Mouse (Mus musculus): Measurements from ENCODE around the gene Srd5a1.

GRCm38 (mm10) chr13:69604670-69605069 is 6.6 kb downstream of the Srd5a1 start:
- TF ChIP-seq CTCF (IDR thresholded peaks at IDR 0.05; ENCODE audit: extremely low read depth, insufficient read length, insufficient replicate concordance, low read depth, low read length), result no peak
- TF ChIP-seq POLR2A (IDR thresholded peaks at IDR 0.05; ENCODE audit: low read depth, low read length), result no peak

Data from small intestine, adult 2 months (tissue).